Mouse (Mus musculus) lung, postnatal 0 days (tissue): ENCODE data around the gene Nab2.

ENCODE experiments used
- CTCF ChIP-seq: IDR thresholded peaks from 2 replicates; pipeline ENCODE4 v1.5.1; 2016; ENCODE audit warnings: antibody characterized with exemption, mild to moderate bottlenecking
- EP300 ChIP-seq: IDR thresholded peaks from 2 replicates; pipeline ENCODE4 v1.6.1; 2016; ENCODE audit warnings: antibody characterized with exemption, mild to moderate bottlenecking, control low read depth

DNA sequence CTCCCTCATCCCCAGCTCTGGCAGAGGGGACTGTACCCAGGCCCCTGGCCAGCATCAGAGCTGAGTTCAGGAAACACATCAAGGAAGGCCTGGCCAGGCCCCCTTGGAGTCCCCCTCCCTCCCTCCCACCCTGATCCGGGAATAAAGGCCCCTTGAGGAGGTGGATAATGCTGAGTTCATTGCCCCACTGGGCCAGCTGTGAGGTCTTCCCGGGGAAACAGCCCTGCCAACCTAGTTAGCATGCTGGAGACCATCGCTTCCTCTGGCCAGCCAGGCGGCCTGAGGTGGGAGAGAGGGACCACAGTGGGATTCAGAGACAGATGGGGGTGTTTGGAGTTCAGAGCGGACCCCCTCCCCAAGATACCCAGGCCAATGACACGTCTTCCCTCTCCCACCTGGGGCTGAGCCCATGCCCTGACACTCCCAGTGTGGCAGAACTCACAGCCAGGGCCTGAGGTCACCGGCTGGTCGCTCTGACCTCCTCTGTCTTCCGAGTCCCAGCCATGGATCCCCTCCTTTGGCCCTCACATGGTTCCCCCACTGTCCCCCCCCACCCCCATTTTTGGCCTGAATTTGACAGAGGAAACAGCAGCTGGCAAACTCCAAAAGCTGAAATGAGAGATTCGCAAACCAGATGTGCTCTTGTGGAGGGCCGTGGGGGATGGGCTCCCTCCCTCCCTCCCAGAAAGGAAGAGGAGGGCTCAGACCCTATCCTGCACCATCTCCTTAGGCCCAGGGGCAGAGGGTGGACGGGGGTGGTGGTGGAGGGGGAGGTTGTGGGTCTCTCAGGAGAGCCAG lies 53.9 kb downstream of the Nab2 start:
- TF ChIP-seq CTCF (no peak), EP300 (no peak)
